Mouse (Mus musculus) central nervous system, embryonic 11.5 days (tissue): ENCODE results near the gene Defb18. TPM values are rescaled to one million over a fixed set of nuclear protein-coding genes. Genes with fewer than 3 reads are reported as not detected.

Experiments used
- polyA plus RNA-seq: library from polyadenylated mRNA; depleted of rRNA; stranded (reverse); fragments of >200 nt; gene quantifications from 2 replicates; pipeline ENCODE4 v1.2.3, GENCODE M21; 2012; rRNA removed

Defb18 gene
- not detected in 2 replicates for polyA plus RNA-seq

DNA sequence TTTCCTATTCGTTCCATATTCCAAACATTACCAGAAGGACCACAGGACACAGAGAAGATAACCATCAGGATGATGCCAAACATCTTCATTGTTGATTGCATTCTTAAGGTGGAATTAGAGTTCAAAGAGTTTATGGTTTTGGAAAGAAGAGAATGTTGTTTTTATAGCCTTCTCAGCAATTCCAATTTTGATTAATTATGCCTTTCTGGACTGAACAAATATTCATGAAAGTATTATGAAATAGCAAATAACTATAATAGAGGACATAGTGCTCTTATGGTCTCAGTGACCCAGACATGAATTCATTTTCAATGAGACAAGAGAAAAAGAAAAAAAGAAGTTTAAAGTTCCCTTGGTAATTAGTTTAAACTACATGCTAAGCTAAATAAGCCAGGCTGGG is at the start of gene Defb18:
Defb18 (minus strand) TSS at position 101 of the 400 bp plus-strand sequence.

DNA sequence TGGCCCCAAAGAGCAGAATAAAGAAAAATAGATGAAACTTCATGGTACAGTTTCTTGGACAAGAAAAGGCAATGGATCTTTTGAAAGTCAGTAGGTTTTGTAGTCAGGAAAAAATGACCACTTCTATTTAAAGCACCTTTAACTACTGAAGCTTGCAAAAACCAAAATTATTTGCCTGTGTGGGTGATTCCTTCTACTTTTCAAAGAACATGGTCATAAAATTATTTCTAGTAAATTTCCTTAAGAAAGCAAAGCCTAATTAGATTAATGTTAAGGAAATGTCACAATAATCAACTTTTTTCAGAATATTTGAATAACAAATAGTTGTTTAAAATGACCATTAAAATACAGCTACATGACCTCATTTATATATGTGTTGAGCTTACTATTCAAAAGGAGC is 27.8 kb upstream of the Defb18 start, which contains the start of gene Defb41:
Defb41 (minus strand) TSS at position 101 of the 400 bp plus-strand sequence.

Other genes starting within 250 kb of the Defb18 start
- not detected in 2 replicates for gene Crisp4, start 91.5 kb downstream of the Defb18 start, polyA plus RNA-seq
- not detected in 2 replicates for gene Defb41, start 27.7 kb upstream of the Defb18 start, polyA plus RNA-seq